Mouse (Mus musculus) T-cell, adult 66 days (primary cell): ENCODE results near the gene Gemin5. TPM values are rescaled to one million over a fixed set of nuclear protein-coding genes. Genes with fewer than 3 reads are reported as not detected.

Source experiments
- total RNA-seq, 2 experiments: library from RNA; stranded (reverse); gene quantifications; 3 replicates in 1 of 2; 4 replicates in 1 of 2; pipeline ENCODE4 v1.2.4; 2023

The Gemin5 gene
- 10 to 100 TPM; 19.7 to 23.0 TPM for total RNA-seq

GRCm38 (mm10) chr11:58168167-58168915, at the start of gene Gemin5:
Gemin5 (minus strand) TSS chr11:58168539.

GRCm38 (mm10) chr11:58199229-58200037, 31.1 kb upstream of the Gemin5 start, which contains the start of the genes Igtp and Irgm2:
Igtp (plus strand) TSS chr11:58199556.
Irgm2 (plus strand) TSS chr11:58199618.

GRCm38 (mm10) chr11:58171459-58172091, 3.2 kb upstream of the Gemin5 start, which contains the start of gene Mrpl22:
Mrpl22 (plus strand) TSS chr11:58171661.

GRCm38 (mm10) chr11:58103697-58104306, 64.5 kb downstream of the Gemin5 start, which contains the start of gene Cnot8:
Cnot8 (plus strand) TSS chr11:58104153.

GRCm38 (mm10) chr11:58093021-58093528, 75.3 kb downstream of the Gemin5 start, which contains the start of gene Gm12248:
Gm12248 (minus strand) TSS chr11:58093134.

Other genes starting within 250 kb of the Gemin5 start
- gene Larp1, start 159.5 kb downstream of the Gemin5 start, total RNA-seq: 100 to 1,000 TPM; 120 to 125 TPM
- gene Gm12248, start 75.4 kb downstream of the Gemin5 start, total RNA-seq: not detected
- gene Cnot8, start 64.4 kb downstream of the Gemin5 start, total RNA-seq: 10 to 100 TPM; 49.9 to 54.8 TPM
- 10 to 100 TPM; 25.8 to 27.0 TPM for gene Mrpl22, start 3.1 kb upstream of the Gemin5 start, total RNA-seq
- gene Igtp, start 31.0 kb upstream of the Gemin5 start, total RNA-seq: 100 to 1,000 TPM in 1 of 2 experiments, 10 to 100 TPM in 1; 92.1 to 120 TPM
- 10 to 100 TPM; 23.2 to 28.0 TPM for gene Irgm2, start 31.1 kb upstream of the Gemin5 start, total RNA-seq
- not detected for gene 4930438A08Rik, start 106.3 kb upstream of the Gemin5 start, total RNA-seq
- 10 to 100 TPM; 30.4 to 32.7 TPM for gene Zfp692, start 138.5 kb upstream of the Gemin5 start, total RNA-seq
- gene Zfp672, start 161.8 kb upstream of the Gemin5 start, total RNA-seq: 10 to 100 TPM; 37.8 to 39.5 TPM
- gene Sh3bp5l, start 162.2 kb upstream of the Gemin5 start, total RNA-seq: 10 to 100 TPM; 29.4 to 38.2 TPM
- gene Lypd8, start 210.5 kb upstream of the Gemin5 start, total RNA-seq: not detected